Comparison of ENCODE assay signal across 22 mouse cellular contexts in the genomic region with DNA sequence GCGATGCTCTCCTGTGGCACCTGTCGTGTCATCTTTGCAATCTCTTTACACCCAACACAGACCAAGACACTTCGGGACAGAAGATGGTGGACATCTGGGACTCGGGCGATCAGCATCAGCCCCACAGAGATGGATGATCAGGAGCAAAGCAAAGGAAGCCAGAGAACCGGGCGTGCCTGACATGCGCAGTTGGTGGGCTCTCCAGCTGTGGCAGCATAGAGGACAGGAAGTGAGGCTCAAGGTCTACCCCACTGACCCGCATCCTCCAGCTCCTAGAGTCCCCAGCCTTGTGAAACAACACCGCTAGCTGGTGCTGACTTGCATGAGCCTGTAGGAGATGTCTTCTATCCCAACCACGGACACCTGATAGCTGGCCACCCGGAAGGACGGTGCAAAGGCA.
DNase-seq lines count a peak whose midpoint lies in the region; TF ChIP-seq lines count a peak whose summit lies in the region.
"Had no signal": no experiment of that assay in that cellular context is flagged by ENCODE, and none has a peak within 500 bp of the region (broad histone marks: within the 10 kb centered on the region; RNA-seq: fewer than 3 reads in every experiment).

No protein-coding gene starts in this region.

- H3K36me3 ChIP-seq in E14TG2a.4 (ENCODE audit: insufficient read depth, low read length): no peaks in the 10 kb centered on the region
- H3K36me3 ChIP-seq: forebrain, embryonic 10.5 days; hindbrain, embryonic 12.5 days; hindbrain, embryonic 15.5 days had no signal

- H3K4me1 ChIP-seq in E14TG2a.4 (replicated peaks; ENCODE audit: low read depth, low read length): peaks cover 23% of the 10 kb centered on the region
- H3K4me1 ChIP-seq: forebrain, embryonic 10.5 days; forebrain, embryonic 13.5 days; hindbrain, embryonic 12.5 days; hindbrain, embryonic 15.5 days had no signal

- H3K27me3 ChIP-seq in E14TG2a.4 (ENCODE audit: insufficient read depth, low read length): peaks cover 8% of the 10 kb centered on the region; the same call in 1 of the 2 replicates
- H3K27me3 ChIP-seq: forebrain, embryonic 13.5 days; hindbrain, embryonic 12.5 days; hindbrain, embryonic 15.5 days had no signal

- no peak for TF ChIP-seq CTCF in E14TG2a.4 (conservative IDR thresholded peaks at IDR 0.05; ENCODE audit: low read length)

- H3K9me3 ChIP-seq in E14TG2a.4 (ENCODE audit: low read length): peaks cover 7% of the 10 kb centered on the region; the same call in 1 of the 2 replicates
- H3K9me3 ChIP-seq: hindbrain, embryonic 12.5 days; hindbrain, embryonic 15.5 days had no signal

- peak overlapping the region; percentile 52 for H3K4me3 ChIP-seq in E14TG2a.4 (replicated peaks; ENCODE audit: low read length)
- H3K4me3 ChIP-seq: forebrain, embryonic 10.5 days; forebrain, embryonic 13.5 days; gastrocnemius, adult 2 months; hindbrain, embryonic 12.5 days; hindbrain, embryonic 15.5 days had no signal

- peak; percentile 4 for DNase-seq in embryo, embryonic 10 days (ENCODE audit: low spot score)
- DNase-seq in embryo, embryonic 10.5 days (ENCODE audit: low spot score): no peak
- DNase-seq in ES-CJ7 (ENCODE audit: low read depth, low spot score): peak; percentile 62
- DNase-seq in WW6 (ENCODE audit: low read depth, low spot score): peak; percentile 16
- DNase-seq in layer of hippocampus, adult 18-20 months (ENCODE audit: low spot score in 2 of 2): no peak
- no peak for DNase-seq in urinary bladder, adult 18-20 months (ENCODE audit: low spot score in 2 of 2)
- DNase-seq in layer of hippocampus, adult 9-11 months: no peak
- DNase-seq: adrenal gland, adult 8-10 months; adrenal gland, postnatal 25 days; B cell, adult 2 months; cerebellum, adult 2 months; cerebellum, adult 9-11 months; cerebellum, postnatal 25 days; forebrain, postnatal 0 days; gastrocnemius, adult 2 months; gastrocnemius, postnatal 14 days; heart, adult 11 months had no signal

Comparison
In these comparisons a context has a peak if more than half of its experiments do, and no peak if none do; other contexts are left out.
1. DNase-seq: peak in embryo, embryonic 10 days (single experiment), ES-CJ7 (single experiment) and WW6 (single experiment); none in embryo, embryonic 10.5 days (single experiment), layer of hippocampus, adult 18-20 months (0 of 2), urinary bladder, adult 18-20 months (0 of 2) and layer of hippocampus, adult 9-11 months (single experiment).